Mouse (Mus musculus): ENCODE data around the gene Hectd4.
A peak's percentile ranks its signal among the peaks of the same experiment; 100 is the strongest.

- TF ChIP-seq CTCF (conservative IDR thresholded peaks at IDR 0.05 in 1 of 2, IDR thresholded peaks at IDR 0.05 in 1 of 2; ENCODE audit: low read depth in 2 of 2, low read length in 2 of 2) (no peak), UBTF (IDR thresholded peaks at IDR 0.05; ENCODE audit: low read depth, low read length) (no peak), POLR2A (IDR thresholded peaks at IDR 0.05; ENCODE audit: low read depth, low read length) (no peak), KAT2A (IDR thresholded peaks at IDR 0.05; ENCODE audit: insufficient replicate concordance, low read length) (no peak), E2F4 (IDR thresholded peaks at IDR 0.05; ENCODE audit: insufficient replicate concordance, low read depth, low read length) (no peak), HCFC1 (IDR thresholded peaks at IDR 0.05; ENCODE audit: low read depth, low read length) (0 out of 2 replicates have a peak, but pooled peaks have one; percentile 12), NRF1 (IDR thresholded peaks at IDR 0.05; ENCODE audit: low read depth, low read length) (no peak), BHLHE40 (IDR thresholded peaks at IDR 0.05; ENCODE audit: low read depth, low read length) (peak; percentile 69), ZNF384 (IDR thresholded peaks at IDR 0.05; ENCODE audit: low read depth, low read length) (peak; percentile 83)
These were observed 179.0 kb downstream of the Hectd4 start for GRCm38 (mm10) chr5:121398965-121399462.
